Mouse (Mus musculus) adrenal gland, postnatal 14 days (tissue): ENCODE data around the gene Pramel1. TPM values are rescaled to one million over a fixed set of nuclear protein-coding genes. Genes with fewer than 3 reads are reported as not detected.
"Not testable (repeated sequence)": the region's sequence is repeated elsewhere in the genome, so short reads cannot be mapped to it uniquely, and the experiment has no call there.

Experiments used
- DNase-seq: peaks from one replicate; pipeline ENCODE4 v3.0.0; 2021; ENCODE audit warnings: mixed read lengths
- long read RNA-seq, 2 experiments: library from polyadenylated mRNA; stranded (forward); transcript quantifications; one replicate each; pipeline ENCODE4 v2.0.0; 2021
- total RNA-seq: library from RNA; stranded (reverse); gene quantifications from 2 replicates; pipeline ENCODE4 v1.2.3, GENCODE M21; 2021

Pramel1 gene
- total RNA-seq, result not detected in 2 replicates
- long read RNA-seq, experiment 1, result 0 reads
- long read RNA-seq, experiment 2, result 0 reads

DNA sequence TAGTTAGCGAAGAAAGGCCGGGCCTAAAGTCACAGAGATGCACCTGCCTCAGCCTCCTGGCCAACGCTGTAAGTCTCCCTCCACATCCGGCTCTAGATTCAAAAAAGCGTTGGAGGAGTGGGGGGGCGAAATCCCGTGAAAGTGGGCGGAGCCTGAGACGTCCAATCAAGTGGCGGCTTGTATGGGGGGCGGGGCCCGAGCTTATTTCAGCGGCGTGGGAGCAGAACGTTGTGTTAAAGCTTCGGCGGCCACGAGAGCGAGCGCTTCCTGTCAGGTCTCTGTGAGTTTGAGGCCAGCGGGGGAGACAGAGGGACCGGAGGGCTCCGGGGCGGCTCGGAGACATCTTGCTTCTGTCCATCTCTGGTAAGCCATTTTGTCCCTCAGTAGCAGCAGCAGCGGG, at the start of gene Pramel1:
Gene Pramel1 (plus strand): TSS at position 248 of the 400 bp plus-strand sequence.
- no peak for DNase-seq

DNA sequence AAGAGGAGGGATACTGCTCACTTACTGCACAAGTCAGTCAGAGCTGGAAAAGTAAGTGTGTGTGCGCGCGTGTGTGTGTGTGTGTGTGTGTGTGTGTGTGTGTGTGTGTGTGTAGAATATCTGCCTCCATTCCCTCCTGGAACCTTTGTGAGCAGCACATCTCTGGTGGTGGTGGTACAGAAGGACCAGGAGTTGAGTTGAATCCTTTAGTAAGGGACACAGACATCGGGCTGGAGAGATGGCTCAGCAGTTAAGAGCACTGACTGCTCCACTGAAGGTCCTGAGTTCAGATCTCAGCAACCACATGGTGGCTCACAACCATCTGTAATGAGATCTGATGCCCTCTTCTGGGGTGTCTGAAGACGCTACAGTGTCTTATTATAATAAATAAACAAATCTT, 48.7 kb upstream of the Pramel1 start:
- not testable (repeated sequence) for DNase-seq

DNA sequence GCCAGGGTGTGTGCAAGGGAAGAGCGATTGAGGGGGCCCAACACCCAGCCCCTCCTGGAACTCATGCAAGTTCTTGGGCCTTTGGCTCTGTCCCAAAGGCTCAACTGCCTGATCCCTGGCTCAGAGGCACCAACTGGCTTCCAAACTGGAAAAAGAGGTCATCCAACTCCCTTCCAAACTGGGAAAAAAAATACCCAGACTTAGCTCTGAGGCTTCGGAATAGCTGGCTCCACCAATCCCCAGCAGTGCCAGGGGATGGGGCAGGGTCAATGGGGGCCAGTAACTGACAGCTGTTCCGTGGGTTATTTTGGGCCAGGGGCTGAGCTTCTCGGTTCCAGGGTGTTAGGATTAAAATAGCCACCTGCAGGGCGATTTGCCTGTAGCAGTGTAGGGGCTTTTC, 45.5 kb upstream of the Pramel1 start:
- no peak for DNase-seq

DNA sequence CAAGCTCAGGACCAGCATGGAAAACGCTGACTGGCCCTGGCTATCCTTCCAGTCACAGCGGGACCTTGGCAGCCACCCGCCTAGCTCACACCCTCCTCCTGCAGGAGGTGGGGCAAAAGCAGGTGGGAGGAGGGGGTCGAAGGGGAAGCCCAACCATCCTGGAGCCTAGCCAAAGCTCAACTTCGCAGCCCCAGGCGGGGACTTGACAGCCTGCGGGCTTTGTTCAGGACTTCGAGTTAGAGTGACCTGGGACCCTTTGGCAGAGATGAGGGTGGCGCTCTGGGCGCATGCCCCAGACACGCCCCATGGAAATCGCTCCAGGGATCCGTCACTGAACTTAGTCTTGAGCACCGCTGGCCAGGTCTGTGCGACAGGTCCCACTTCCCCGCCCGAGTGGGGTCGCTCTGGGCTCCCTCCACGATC, 44.7 kb upstream of the Pramel1 start, which contains the start of gene Lrrc38:
Gene Lrrc38 (plus strand): TSS at position 274 of the 423 bp plus-strand sequence.
- peak; percentile 27 for DNase-seq

DNA sequence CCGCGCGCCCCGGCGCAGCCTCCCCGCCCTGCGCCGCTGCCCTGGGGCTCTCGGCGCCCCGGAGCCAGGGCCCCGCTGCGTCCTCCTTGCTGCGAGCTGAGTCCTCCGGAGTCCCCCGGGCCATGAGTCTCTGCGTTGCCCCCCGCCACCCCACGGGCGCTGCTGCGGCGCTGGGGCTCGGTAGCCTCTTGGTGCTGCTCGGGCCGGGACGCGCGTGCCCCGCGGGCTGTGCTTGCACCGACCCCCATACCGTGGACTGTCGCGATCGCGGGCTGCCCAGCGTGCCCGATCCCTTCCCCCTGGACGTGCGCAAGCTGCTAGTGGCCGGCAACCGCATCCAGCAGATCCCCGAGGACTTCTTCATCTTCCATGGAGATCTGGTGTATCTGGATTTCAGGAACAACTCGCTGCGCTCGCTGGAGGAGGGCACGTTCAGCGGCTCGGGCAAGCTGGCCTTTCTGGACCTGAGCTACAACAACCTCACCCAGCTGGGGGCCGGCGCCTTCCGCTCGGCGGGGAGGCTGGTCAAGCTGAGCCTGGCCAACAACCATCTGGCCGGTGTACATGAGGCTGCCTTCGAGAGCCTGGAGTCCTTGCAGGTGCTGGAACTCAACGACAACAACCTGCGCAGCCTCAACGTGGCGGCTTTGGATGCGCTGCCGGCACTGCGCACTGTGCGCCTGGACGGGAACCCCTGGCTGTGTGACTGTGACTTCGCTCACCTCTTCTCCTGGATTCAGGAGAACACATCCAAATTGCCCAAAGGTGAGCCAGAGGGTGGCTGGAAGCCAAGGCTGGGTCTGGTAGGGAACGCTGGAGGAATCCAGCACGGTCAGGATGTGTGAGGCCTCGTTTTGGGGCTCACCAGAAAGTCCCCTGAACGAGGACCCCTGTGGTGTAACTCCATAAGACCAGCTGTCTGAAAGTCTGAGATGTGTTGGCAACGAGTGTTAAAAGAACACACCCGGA, 43.9 kb upstream of the Pramel1 start:
- no peak for DNase-seq

DNA sequence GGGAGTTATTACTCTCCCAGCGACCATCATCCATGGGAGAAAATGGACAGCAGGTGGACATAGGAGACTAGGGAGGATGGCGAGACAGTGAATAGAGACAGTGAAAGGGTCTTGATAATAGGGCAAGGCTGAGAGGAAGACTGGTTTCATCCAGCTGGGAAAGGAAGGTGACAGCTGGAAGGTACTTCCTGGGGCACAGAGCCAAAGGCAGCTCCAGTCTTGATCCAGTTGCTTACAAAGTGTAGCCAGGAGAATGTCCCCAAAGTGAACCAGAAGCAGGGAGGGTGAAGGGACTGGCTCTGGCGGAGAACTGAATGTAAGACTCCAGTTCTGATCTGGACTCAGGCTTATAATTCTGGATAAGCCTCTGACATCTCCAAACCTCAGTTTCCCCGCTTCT, 41.9 kb upstream of the Pramel1 start:
- no peak for DNase-seq

DNA sequence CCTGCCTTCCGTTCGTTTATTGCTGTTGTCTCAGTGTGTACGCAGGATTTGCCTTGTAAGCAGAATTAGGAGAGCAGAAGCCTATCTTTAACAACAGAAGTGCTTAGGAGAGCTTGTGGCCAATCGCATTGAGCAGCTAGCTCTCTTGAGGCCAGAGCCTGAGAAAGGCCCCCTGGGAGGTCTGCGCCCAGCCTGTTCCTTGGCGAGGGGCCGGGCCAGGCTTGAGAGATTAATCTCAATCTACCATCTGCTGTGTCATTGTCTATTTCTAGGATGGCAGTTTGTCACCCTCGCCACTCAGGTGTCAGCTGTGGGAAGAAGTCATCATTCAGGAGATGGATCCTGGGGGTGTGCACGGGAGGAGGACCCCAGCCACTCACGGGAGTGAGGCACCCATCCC, 32.7 kb upstream of the Pramel1 start:
- no peak for DNase-seq

DNA sequence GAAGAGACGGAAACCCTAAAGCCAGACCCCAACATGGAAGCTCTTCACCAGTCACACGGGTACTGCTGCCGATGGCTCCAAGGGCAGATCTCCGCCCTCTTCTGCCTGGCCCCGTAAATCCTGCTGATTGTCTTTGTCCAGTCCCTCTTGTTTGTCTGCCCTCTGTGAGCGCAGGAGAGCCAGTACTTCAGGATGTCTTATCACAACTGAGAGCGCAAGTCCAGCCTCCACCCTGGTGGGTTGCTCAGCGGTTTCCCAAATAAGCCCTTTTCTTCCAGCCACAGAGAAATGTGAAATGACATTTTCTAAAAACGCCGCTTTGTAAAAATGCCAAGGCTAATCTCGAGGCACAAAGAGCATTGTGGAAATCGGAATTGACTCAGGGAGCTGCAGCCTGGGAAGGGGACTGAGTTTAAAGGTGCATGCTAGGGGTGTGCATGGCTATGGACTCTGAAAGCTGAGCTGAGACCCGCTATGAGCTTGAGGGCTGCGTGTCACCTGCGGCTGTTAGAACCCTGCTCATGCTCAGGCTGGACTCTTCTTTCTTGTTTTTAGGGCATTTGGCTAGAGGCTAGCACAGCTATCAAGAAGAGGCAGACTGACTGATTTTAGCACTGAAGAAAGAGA, 27.7 kb upstream of the Pramel1 start:
- peak; percentile 49 for DNase-seq

DNA sequence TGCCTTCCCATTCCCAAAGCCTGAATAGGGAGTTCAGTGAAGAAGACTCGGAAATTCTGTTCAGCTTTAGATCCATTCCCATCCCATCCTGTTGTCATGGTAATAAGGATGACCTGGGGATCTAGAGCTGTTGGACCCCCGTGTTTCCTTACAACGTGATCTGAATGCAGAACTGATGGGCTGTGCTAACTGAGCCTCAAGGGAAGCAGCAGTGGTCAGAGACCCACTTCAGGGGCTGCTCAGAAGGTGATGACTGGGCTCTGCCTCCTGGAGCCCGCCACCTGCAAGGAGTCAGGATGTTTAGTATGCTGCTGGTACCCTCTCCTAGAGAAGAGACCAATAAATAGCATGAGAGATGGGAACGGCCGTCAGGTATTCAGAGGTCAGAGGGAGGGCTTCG, 14.7 kb upstream of the Pramel1 start:
- DNase-seq, result no peak

DNA sequence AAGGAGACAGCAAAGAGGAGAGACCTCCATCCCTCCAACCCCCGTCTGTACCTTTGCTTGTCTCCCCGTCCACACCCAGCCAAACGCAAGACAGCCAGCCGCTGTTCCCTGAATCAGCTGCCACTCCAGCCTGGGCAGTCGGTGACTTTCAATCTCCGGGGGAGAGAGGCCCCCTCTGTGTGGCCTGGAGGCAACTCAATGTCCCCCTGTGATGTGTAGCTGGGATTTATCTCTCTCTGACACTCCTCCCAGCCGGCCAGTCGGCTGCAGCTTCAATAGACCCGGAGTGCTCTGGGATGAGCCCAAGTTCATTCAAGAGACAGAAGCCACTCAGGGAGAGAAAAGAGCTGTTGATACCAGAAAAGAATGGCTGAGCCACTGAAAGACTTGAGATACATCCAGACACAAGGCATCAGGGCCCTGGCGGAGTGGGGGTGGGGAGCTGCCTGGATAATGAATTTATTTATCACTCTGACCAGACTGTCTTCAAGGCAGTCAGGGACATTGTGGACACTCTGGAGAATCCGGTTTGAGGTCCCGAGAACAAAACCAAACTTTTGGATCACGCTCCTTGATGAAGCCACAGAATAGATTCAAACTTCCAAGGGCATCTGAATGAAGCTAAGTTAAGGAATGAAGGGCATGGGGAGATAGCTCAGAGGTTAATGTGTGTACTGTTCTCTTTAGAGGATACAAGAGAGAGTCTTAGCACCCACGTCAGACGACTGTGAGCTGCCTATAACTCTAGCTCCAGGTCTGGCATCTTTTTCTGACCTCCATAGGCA, 14.1 kb upstream of the Pramel1 start:
- DNase-seq, result no peak

DNA sequence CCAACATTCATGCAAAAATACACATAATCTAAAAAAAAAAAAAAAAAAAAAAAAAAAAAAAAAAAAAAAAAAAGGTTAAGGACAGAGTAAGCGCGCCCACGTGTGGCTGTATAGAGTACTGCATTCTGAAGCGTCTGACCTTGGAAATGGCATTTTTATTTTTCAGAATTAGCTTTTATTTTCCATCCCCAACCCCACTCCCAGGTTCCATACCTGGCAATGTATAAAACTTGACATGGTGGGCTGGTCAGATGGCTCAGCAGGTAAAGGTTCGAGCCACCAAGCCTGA, 13.6 kb upstream of the Pramel1 start:
- peak; percentile 37 for DNase-seq

DNA sequence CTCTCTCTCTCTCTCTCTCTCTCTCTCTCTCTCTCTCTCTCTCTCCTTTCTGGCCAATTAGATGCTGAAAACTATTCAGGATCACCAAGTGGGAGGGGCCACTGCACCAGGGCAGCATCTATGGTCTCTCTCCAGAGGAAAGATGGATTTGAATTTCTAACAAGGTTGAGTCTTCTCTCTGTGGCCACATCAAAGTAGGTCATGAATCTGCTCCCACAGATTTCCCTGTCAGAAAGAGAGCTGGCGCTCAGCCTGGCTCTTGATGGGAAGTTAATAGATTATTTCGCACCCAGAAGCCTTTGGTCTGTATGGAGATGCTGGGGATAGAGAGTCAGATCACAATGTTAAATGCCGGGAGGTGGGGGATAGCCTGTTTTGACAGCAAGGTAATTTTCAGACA, 12.1 kb upstream of the Pramel1 start:
- DNase-seq, result no peak

DNA sequence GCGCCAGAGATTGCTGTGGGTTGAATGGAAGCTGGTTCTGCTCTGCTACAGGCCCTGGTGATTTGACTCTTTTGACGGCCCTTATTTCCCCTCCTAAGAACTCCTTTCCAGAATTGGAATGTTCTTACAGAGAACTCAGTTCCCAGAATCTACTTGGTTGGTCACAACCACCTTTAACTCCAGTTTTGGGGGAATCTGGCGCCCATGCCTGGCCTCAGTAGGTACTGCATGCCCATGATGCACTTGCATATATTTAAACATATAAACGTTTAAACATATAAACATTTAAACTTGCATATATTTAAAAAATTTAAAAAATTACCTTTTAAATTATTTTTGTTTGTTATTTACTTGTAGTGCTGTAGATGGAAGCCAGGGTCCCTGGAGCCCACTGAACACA, 10.6 kb upstream of the Pramel1 start:
- peak; percentile 23 for DNase-seq

DNA sequence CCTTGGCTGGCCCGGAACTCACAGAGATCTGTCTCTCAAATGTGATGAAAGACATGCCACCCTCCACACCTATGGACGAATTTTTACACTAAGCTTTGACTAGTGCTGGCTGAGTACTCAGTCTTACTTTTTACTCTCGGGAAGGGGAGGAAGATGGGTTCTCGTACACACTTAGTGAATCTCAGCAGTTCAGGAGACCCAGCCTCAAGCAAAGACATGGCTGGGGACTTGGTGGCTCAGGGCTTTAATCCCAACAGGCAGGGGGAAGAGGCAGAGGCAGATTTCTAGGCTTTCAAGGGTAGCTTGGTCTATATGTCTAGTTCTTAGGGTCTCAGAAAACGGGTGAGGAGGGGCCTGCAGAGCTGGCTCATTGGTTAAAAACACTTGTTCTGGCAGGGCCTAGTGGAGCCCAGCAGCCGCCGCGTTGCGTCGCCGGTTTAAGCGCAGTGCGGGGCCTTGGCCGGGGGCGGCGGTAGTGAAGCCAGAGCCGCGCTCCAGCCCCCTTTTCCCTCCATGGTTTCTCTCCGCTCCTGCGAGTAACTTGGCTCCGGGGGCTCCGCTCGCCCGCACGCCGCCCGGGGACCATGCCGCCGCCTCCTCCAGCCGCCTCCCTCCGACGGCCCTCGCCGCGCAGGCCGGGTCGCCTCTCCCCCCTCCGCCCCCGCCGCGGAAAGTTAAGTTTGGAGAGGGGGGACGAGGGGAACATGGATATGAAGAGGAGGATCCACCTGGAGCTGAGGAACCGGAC, 5.1 kb upstream of the Pramel1 start:
- peak; percentile 65 for DNase-seq

DNA sequence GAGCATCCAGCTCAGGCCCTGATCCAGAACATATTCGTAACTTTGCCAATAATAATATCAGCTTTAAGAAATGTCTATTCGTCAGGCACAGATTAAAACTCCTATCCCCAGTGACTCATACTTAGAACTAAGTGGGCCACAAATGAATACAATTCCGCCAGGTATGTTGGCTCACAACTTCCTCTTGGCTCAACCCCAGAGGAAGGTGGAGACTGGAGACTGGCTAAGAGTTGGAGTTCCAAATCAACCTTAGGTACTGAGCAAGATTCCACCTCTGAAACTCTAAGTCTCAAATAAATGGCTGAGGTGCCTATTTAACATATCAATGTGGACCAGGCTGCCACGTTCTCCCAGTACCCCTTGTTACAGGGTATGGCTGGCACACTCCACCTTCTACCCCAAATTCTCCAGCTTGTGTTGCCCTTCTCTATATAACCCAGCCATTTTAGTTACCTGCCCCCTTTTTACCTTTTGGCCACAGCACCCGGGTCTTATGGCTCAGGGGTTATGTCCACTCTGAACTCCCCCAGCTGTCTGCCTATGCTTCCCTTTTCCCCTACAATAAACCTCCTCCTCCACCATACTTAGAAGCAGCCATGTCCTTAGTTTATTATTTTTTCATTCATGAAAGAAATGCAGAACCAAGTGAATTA, 17.5 kb downstream of the Pramel1 start:
- DNase-seq, result no peak

DNA sequence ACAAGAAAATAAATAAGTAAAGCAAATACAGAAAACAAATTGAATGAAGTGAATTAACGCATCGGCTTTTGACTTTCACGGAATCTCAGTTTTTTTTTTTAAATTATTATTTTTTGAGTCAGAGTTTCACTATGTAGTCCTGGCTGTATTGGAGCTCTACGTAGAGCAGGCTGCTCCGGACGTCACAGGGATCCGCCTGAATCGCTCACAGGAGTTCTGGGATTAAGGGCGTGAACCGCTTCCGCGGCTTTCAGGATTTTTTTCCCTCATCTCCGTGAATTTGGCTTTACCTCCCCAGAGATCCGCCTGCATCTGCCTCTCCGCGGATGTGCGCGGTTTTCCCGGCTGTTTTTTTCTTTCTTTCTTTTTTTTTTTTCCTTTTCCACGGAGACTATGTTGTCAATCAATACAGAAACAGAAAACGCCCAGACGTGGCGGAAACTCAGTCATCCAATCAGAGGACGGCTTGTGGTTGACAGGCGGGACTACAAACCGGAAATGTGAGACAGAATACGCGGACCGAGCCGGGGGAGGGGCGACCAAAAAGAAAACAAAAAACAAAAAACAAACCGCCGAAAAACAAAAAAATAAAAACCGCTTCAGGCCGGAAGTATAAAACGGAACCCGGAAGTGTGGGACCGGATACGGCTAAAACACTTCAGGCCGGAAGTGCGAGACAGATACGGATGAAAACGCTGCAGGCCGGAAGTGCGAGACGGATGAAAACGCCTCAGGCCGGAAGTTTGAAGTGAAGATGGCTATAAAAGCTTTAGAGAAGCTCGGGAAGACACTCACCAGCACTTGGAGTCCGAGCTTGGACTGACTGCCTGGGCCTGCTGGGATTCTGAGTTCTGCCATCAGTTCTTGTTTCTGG, 18.2 kb downstream of the Pramel1 start, which contains the start of gene Pramef8:
Gene Pramef8 (plus strand): TSS at position 208 of the 874 bp plus-strand sequence.
- peak; percentile 93 for DNase-seq

DNA sequence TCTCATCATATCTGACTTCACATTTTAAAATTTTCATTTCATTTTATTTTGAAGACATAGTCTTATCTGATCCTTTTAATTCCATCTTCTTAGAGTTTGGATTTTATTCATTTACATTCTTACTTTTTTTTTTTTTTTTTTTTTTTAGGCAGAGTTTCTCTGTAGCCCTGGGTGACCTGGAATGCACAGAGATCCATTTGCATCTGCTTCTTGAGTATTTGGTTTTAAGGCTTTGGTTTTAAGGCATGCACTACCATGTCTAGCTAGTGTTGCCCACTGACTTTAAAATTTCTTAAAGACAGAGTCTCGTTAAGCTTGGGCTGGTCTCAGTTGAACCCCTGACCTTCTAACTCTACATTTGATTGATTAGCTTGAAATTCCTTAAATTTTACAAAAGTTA, 19.4 kb downstream of the Pramel1 start:
- no peak for DNase-seq

DNA sequence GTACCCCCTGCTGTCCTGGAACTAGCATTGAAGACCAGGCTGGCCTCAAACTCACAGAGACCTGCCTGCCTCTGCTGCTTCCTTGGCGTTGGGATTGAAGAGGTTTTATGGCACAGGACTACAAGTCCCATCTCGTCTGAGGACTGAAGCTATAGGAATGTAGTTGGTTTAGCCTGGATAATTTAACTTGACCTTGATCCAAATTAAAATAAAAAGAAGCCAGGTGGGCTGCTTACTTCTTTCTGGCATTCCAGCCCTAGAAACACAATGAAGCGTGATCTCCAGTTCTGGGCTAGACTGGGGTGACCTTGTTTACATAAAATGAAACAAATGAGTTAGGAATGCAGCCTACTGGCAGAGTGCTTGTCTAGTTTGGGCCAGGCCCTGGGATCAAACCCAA, 19.9 kb downstream of the Pramel1 start:
- no peak for DNase-seq

DNA sequence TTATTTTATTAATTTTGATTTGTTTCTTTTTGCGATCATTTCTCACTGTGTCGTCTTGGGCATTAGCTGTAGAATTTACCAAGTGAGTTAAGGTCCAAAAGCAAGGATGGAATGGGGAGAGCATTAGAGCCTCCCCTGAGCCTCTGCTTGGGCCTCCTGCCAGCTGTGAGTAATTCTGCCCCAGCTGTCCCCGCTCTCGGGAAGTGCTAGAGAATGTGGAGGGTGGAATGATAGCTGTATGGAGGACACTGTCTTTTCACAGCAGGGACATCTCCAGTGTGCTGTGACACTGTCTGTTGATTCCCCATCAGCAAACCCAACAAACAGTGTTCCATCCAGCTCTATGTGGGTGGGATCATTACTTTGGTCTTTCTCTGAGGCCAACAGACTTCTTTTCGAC, 32.5 kb downstream of the Pramel1 start:
- not testable (repeated sequence) for DNase-seq
